Mouse (Mus musculus) kidney, adult 2 months (tissue): ENCODE measurements around the gene Letmd1.

ENCODE experiments used
- CTCF ChIP-seq: fragments of 200-500 bp; conservative IDR thresholded peaks from 2 replicates; pipeline ENCODE4 v1.5.1; 2011; ENCODE audit warnings: low read depth, mild to moderate bottlenecking, control low read depth, low read length, moderate library complexity, mixed read lengths; ENCODE audit not compliant: insufficient read depth, insufficient read length
- POLR2A ChIP-seq: fragments of 200-500 bp; IDR thresholded peaks from one replicate; pipeline ENCODE4 v1.6.1; 2011; ENCODE audit warnings: low read depth, low read length, control low read depth

DNA sequence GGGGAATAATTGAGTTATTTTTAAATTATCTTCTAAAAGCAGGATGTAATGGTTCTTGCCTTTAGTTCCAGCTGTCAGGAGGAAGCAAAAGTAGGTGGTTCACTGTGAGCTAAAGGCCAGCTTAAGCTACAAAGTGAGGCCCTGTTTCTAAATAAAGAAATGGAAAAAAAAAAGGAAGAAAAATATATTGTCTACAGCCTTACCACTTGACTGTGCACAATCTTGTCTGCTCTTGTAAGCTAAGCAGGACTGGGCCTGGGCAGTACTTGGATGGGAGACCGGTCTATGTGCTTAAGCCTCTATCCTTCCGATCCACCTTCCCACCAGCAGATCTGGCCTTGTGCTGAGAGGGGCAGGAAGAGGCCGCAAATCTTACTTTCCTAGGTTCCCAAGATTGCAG is 19.3 kb upstream of the Letmd1 start:
- TF ChIP-seq CTCF (no peak), POLR2A (no peak)
